Mouse (Mus musculus): ENCODE data around the gene Tet1.

DNA sequence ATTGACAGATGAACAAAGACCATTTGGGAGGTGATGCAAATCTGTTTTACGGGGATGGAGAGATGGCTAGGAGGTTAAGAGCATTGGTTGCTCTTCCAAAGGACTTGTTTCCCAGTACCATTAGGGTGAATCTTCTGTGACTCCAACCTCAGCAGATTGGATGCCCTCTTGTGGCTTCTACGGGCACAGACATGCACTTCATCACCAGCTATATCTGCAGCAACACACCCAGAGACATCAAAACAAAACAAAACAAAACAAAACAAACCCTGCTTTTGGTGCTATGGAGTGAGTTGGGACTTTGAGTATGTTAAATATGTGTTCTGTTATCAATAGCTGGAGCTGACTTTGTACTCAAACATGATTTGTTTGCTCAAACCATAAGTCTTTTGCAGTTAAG is 104.7 kb downstream of the Tet1 start:
- peak; percentile 55 for TF ChIP-seq CTCF (IDR thresholded peaks at IDR 0.05)
- TF ChIP-seq EP300 (IDR thresholded peaks at IDR 0.05) = no peak
